Mouse (Mus musculus): ENCODE data around the gene Plekha7. TPM values are rescaled to one million over a fixed set of nuclear protein-coding genes. Genes with fewer than 3 reads are reported as not detected.
A peak's percentile ranks its signal among the peaks of the same experiment; 100 is the strongest.

Gene Plekha7
- polyA plus RNA-seq (2015; fragmentation: Nextera tagmentation; extraction: Ambion mirVana), result 32.7 and 41.7 TPM in 2 replicates

DNA sequence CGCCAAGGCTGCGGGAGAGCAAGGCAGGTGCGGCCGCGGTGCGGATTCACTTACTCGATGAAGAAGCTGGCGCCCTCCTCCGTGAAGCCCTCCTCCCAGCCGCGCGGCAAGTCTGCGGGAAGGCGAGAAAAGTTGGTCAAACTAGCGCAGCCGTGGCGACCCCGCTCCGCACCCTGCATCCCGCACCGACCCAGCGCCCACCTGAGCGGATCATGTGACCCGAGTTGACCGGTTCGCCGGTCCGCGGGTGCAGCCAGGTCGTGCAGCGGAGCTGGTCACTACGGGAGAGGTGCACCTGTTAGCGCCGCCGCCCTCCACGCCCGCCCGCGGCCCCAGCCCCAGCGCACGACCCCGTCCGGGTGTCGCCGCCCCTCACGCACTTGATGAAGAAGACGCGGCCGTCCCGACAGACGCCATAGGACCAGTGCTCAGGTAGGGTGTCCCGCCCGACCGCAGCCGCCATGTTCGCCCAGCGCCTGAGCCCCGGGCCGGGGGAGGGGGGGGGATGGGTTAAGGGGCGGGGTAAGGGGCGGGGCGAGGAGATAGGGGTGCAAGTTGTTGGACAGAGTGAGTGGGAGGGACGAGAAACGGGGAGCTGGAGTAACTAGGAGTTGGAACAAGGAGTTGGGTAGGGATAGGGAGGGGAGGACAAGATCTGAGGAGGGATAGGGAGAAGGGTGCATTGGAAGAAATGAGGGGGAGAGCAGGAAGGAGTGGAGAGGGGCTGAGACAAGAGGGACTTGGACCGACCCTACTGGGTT lies at the start of gene Plekha7:
Gene Plekha7, minus strand, starts transcription at position 506 of the 761 bp plus-strand sequence.
- Histone ChIP-seq H3K9me3 (replicated peaks) (no peaks in the 10 kb centered on the region), H3K4me1 (replicated peaks) (peaks cover 33% of the 10 kb centered on the region), H3K4me2 (peak within 1 kb of the TSS; percentile 99), H3K27me3 (peaks cover 17% of the 10 kb centered on the region; the same call in 1 of the 2 replicates), H3K4me3 (peak within 1 kb of the TSS; percentile 85), H3K9ac (peak within 1 kb of the TSS; percentile 67), H3K36me3 (no peaks in the 10 kb centered on the region), H3K27ac (peak within 1 kb of the TSS; percentile 79)
- peak; percentile 75 for ATAC-seq (replicated peaks; ENCODE audit: insufficient number of reproducible peaks, insufficient read depth, low FRiP score, low read depth)
- WGBS, result under 1% methylated on average over 65 of the region's 65 CpGs

- H3K4me1 ChIP-seq (replicated peaks), result peaks cover 13% of the 10 kb centered on the region
- no peak overlapping the region for H3K27ac ChIP-seq
- H3K9ac ChIP-seq, result no peak overlapping the region
- WGBS, result 67% methylated on average over 1 of the region's 1 CpGs
- H3K36me3 ChIP-seq, result peaks cover 31% of the 10 kb centered on the region
- H3K4me2 ChIP-seq, result no peak overlapping the region
- H3K9me3 ChIP-seq (replicated peaks), result no peaks in the 10 kb centered on the region
- no peak overlapping the region for H3K4me3 ChIP-seq
- no peak for ATAC-seq (replicated peaks; ENCODE audit: insufficient number of reproducible peaks, insufficient read depth, low FRiP score, low read depth)
- H3K27me3 ChIP-seq, result no peaks in the 10 kb centered on the region
Measured at GRCm38 (mm10) chr7:116336226-116336625, 28.1 kb upstream of the Plekha7 start.

GRCm38 (mm10) chr7:116335133-116335532 lies 27.0 kb upstream of the Plekha7 start:
- no peak for ATAC-seq (replicated peaks; ENCODE audit: insufficient number of reproducible peaks, insufficient read depth, low FRiP score, low read depth)
- Histone ChIP-seq H3K9ac (no peak overlapping the region), H3K27me3 (no peaks in the 10 kb centered on the region), H3K4me1 (replicated peaks) (peaks cover 13% of the 10 kb centered on the region), H3K9me3 (replicated peaks) (no peaks in the 10 kb centered on the region), H3K27ac (no peak overlapping the region), H3K4me3 (peak overlapping the region; percentile 91), H3K4me2 (peak overlapping the region; percentile 77), H3K36me3 (peaks cover 35% of the 10 kb centered on the region)
- 79% methylated on average over 6 of the region's 6 CpGs for WGBS

DNA sequence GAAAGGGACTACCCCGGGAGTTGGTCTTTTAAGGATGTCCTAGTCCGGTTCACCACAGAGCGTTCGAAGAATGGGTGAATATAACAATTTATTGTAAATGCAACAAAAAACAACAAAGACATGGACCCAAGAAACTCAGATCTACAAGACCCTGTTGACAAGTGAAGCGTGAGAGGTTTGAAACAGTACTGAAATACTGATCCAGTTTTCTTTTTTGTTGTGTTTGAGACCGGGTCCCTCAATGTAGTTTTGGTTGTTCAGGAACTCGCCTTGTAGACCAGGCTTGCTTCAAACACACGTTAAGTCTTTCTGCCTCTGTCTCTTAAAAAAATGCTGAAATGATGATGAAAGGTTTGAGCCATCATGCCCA lies 26.5 kb upstream of the Plekha7 start:
- peak overlapping the region; percentile 96 for H3K9ac ChIP-seq
- H3K4me2 ChIP-seq, result peak overlapping the region; percentile 77
- H3K27me3 ChIP-seq, result no peaks in the 10 kb centered on the region
- H3K9me3 ChIP-seq (replicated peaks), result no peaks in the 10 kb centered on the region
- H3K36me3 ChIP-seq, result peaks cover 36% of the 10 kb centered on the region
- H3K4me1 ChIP-seq (replicated peaks), result peaks cover 13% of the 10 kb centered on the region
- no peak for ATAC-seq (replicated peaks; ENCODE audit: insufficient number of reproducible peaks, insufficient read depth, low FRiP score, low read depth)
- peak overlapping the region; percentile 91 for H3K4me3 ChIP-seq
- WGBS, result 17% methylated on average over 8 of the region's 8 CpGs
- no peak overlapping the region for H3K27ac ChIP-seq

- Histone ChIP-seq H3K4me1 (replicated peaks) (peaks cover 13% of the 10 kb centered on the region), H3K27ac (peak within 1 kb of the TSS; percentile 89), H3K27me3 (no peaks in the 10 kb centered on the region), H3K4me2 (peak within 1 kb of the TSS; percentile 77), H3K9me3 (replicated peaks) (no peaks in the 10 kb centered on the region), H3K9ac (peak within 1 kb of the TSS; percentile 96), H3K4me3 (peak within 1 kb of the TSS; percentile 91), H3K36me3 (peaks cover 35% of the 10 kb centered on the region)
- ATAC-seq (replicated peaks; ENCODE audit: insufficient number of reproducible peaks, insufficient read depth, low FRiP score, low read depth), result peak; percentile 99
- WGBS, result under 1% methylated on average over 78 of the region's 78 CpGs
Measured at GRCm38 (mm10) chr7:116333713-116334668, 25.8 kb upstream of the Plekha7 start, which contains the start of gene Rps13. TSS of gene Rps13 (minus strand) at chr7:116334195.

GRCm38 (mm10) chr7:116331246-116331645 lies 23.1 kb upstream of the Plekha7 start:
- Histone ChIP-seq H3K27ac (no peak overlapping the region), H3K9ac (no peak overlapping the region)

DNA sequence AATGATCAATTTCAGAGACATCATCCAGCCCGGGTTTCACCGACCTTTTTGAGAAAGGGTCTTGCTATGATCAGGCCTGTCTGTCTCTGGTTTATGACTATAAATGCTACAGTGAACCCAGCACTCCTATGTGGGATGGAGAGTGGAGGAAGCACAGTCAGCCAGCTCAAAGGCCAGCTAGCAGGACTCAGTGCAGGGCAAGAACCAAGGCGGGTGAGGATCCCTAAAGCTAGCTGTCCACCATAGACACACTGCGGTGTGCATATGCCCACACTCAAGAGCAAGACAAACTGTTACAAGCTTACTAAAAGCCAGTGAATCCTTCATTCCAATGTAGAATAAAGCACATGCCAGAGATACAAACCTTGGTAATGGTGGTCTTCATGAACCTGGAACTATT lies 21.7 kb upstream of the Plekha7 start:
- Histone ChIP-seq H3K36me3 (peaks cover 38% of the 10 kb centered on the region), H3K4me2 (no peak overlapping the region), H3K4me3 (no peak overlapping the region), H3K4me1 (replicated peaks) (peaks cover 13% of the 10 kb centered on the region), H3K27ac (no peak overlapping the region), H3K27me3 (no peaks in the 10 kb centered on the region), H3K9me3 (replicated peaks) (no peaks in the 10 kb centered on the region), H3K9ac (no peak overlapping the region)
- ATAC-seq (replicated peaks; ENCODE audit: insufficient number of reproducible peaks, insufficient read depth, low FRiP score, low read depth), result no peak
- WGBS, result 87% methylated on average over 4 of the region's 4 CpGs

More at GRCm38 (mm10) chr7:116331246-116331645, 23.1 kb upstream of the Plekha7 start:
- no peak overlapping the region for H3K4me2 ChIP-seq
- peaks cover 13% of the 10 kb centered on the region for H3K4me1 ChIP-seq (replicated peaks)
- H3K4me3 ChIP-seq, result no peak overlapping the region
- H3K9me3 ChIP-seq (replicated peaks), result no peaks in the 10 kb centered on the region
- H3K27me3 ChIP-seq, result no peaks in the 10 kb centered on the region
- no peak for ATAC-seq (replicated peaks; ENCODE audit: insufficient number of reproducible peaks, insufficient read depth, low FRiP score, low read depth)
- WGBS, result 89% methylated on average over 2 of the region's 2 CpGs
- peaks cover 38% of the 10 kb centered on the region for H3K36me3 ChIP-seq

GRCm38 (mm10) chr7:116328777-116329176 lies 20.6 kb upstream of the Plekha7 start:
- H3K36me3 ChIP-seq, result peaks cover 38% of the 10 kb centered on the region
- H3K27me3 ChIP-seq, result no peaks in the 10 kb centered on the region
- WGBS, result 64% methylated on average over 7 of the region's 7 CpGs
- no peak overlapping the region for H3K4me3 ChIP-seq
- ATAC-seq (replicated peaks; ENCODE audit: insufficient number of reproducible peaks, insufficient read depth, low FRiP score, low read depth), result no peak
- peaks cover 13% of the 10 kb centered on the region for H3K4me1 ChIP-seq (replicated peaks)
- no peak overlapping the region for H3K9ac ChIP-seq
- no peaks in the 10 kb centered on the region for H3K9me3 ChIP-seq (replicated peaks)
- H3K4me2 ChIP-seq, result no peak overlapping the region
- H3K27ac ChIP-seq, result no peak overlapping the region

DNA sequence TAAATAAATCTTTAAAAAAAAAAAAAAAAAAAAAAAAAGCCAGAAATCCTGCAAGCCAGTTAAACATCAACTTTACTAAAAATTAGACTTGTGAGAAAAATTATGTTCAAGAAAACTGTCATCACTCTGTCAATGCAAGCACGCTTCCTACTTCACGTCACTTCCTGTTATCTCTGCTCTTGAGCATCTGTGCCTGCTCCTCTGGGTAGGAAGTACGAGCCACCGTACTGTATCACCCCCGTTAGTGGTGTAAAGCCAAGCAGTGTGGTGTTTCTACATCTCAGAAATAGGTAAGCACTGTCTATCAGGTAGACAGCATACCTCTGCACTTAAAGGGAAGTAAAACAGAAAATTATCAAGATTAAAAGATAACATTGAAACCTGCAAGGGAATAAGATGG lies 19.7 kb upstream of the Plekha7 start:
- Histone ChIP-seq H3K4me2 (no peak overlapping the region), H3K27ac (no peak overlapping the region), H3K4me1 (replicated peaks) (peaks cover 13% of the 10 kb centered on the region), H3K9me3 (replicated peaks) (no peaks in the 10 kb centered on the region), H3K27me3 (no peaks in the 10 kb centered on the region), H3K4me3 (no peak overlapping the region), H3K36me3 (peaks cover 38% of the 10 kb centered on the region), H3K9ac (no peak overlapping the region)
- no peak for ATAC-seq (replicated peaks; ENCODE audit: insufficient number of reproducible peaks, insufficient read depth, low FRiP score, low read depth)
- 62% methylated on average over 5 of the region's 5 CpGs for WGBS

DNA sequence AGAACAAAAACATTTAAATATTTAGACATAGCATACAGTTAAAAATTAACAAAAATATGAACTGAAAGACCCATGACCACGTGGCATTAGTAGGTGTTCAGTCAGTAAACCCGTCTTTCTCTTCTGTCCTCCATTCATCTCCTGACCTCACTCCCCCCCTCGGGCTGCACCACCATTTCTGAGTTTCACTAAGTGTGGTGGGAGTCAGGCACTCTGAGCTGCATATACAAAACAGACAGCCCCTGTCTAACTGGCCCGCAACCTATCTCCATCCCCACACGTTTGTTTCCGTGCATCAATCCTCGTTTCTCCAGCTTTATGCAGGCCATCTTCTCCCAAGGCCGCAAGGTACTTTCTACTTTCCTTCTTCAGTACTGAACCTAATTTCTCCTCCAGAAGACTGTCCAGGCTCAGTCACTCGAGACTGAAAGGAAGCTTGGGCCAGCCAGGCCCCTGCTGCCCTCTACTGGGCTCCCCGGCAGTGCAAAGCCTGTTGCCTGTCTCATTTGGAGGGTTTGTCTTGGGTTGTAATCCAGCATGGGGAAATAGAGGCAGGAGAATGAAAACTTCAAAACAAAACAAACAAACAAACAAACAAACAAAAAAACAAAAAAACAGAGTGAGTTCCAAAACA lies 15.3 kb upstream of the Plekha7 start:
- peak overlapping the region; percentile 40 for H3K4me2 ChIP-seq
- no peak overlapping the region for H3K9ac ChIP-seq
- WGBS, result 26% methylated on average over 10 of the region's 10 CpGs
- no peaks in the 10 kb centered on the region for H3K36me3 ChIP-seq
- ATAC-seq (replicated peaks; ENCODE audit: insufficient number of reproducible peaks, insufficient read depth, low FRiP score, low read depth), result peak; percentile 53; the same call in 1 of the 2 replicates
- H3K27me3 ChIP-seq, result no peaks in the 10 kb centered on the region
- no peak overlapping the region for H3K27ac ChIP-seq
- no peak overlapping the region for H3K4me3 ChIP-seq
- peaks cover 3% of the 10 kb centered on the region; the same call in 1 of the 2 replicates for H3K4me1 ChIP-seq (replicated peaks)
- no peaks in the 10 kb centered on the region for H3K9me3 ChIP-seq (replicated peaks)

All from heart, embryonic 15.5 days (tissue).